Mouse (Mus musculus): ENCODE measurements around the gene Smyd4.
A peak's percentile ranks its signal among the peaks of the same experiment; 100 is the strongest.

The Smyd4 gene

DNA sequence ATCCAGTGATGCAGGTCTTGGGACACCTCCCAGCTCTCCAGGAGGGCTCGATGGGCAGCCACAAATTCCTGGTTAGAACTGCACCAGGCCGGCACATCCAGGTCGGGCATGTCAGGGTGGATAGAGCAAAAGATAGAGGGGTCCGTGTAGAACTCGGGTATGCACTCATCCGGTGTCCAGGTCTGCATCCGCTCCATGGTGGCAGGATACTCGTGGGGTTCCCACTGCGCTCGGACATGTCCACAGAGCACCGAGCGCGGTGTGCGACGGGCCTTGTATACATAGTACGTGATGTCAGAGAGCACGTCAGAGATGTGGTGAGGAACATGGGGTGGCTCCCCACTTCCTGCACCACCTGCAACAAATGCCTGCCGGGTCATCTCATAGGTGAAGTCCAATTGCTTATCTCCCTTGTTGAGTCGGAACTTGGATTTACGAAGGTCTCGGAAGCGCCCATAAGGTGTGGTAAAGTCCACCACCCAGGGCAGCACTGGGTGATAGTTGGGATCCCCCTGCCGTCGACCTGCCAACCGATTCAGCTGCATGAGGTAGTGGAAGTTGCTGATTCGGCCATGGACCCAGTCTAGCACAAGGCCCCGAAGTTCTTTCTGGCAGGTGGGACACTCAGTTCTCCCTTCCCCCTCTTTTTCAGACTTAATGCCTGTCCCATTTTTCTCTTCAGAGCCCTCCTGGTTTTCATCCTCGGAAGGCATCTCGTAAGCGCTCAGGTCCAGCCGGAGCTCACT, 104.8 kb downstream of the Smyd4 start:
- DNase-seq (ENCODE audit: low spot score): no peak

DNA sequence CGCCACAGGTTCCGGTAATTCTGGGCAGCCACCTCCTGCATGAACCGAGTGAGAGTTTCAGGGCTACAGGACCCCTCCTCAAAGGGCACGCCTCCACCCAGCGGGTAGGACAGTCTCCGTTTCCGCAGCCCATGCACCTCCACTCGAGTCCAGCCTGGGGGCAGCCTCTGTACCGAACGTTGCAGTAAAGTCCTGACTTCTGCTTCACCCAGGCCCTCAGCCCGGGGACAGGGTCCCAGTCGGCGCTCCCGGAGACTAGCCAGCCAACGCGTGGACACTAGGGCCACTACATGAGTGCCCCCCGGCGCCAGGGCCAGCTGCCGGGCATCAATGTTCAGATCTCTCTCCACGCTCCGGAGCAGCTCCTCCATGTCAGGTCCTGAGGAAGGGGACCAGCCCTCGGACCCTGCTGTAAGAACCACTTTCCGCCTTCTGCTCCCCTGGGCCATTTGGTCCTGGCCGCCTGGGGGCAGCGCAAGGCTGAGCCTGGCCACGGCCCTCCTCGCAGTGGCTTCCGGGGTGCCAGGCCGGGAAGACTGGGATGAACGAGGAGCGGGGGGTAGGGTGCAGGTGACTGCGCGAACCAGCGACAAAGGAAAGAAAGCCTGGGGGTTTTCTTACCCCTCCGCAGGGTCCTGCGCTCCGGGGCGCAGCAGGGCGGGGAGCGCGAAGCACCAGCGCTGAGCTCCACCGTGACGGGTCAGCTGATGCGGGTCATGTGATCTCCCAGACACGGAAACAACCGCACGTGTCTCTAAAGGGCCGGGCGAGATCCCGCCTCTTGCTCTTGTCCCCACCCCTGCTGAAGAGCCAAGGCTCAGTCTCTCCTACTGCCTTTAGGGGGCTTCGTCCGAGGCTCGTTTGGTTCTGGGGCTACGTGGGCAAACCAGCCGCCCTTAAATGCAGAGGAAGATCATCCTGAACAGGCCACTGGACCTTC, 106.0 kb downstream of the Smyd4 start, which contains the start of gene Wdr81:
Gene Wdr81, minus strand, starts transcription at position 727 of the 940 bp plus-strand sequence.
- DNase-seq (ENCODE audit: low spot score): peak; percentile 91

All from yolk sac, embryonic 10.5 days (tissue).